Mouse (Mus musculus): ENCODE measurements at regions not wholly inside any gene's neighbourhood (a gene's known extent, or its start where the extent isn't known, plus 50 kb on each side); places are given as distances from the start of the nearest gene placed in this dataset.

- TF ChIP-seq POLR2A (IDR thresholded peaks at IDR 0.05; ENCODE audit: low read depth, low read length) (no peak), CTCF (conservative IDR thresholded peaks at IDR 0.05; ENCODE audit: insufficient read depth, insufficient read length, low read depth, low read length) (no peak)
Observed at GRCm38 (mm10) chr16:93436732-93437131, 167.1 kb downstream of the Setd4 start.

Measured in kidney, adult 2 months (tissue).